Mouse (Mus musculus): ENCODE data around the gene Dyrk1a. TPM values are rescaled to one million over a fixed set of nuclear protein-coding genes. Genes with fewer than 3 reads are reported as not detected.

Gene Dyrk1a
- polyA plus RNA-seq (2011; ENCODE audit: insufficient read depth, insufficient read length, low read depth, missing spikeins): 52.1 and 56.3 TPM in 2 replicates

DNA sequence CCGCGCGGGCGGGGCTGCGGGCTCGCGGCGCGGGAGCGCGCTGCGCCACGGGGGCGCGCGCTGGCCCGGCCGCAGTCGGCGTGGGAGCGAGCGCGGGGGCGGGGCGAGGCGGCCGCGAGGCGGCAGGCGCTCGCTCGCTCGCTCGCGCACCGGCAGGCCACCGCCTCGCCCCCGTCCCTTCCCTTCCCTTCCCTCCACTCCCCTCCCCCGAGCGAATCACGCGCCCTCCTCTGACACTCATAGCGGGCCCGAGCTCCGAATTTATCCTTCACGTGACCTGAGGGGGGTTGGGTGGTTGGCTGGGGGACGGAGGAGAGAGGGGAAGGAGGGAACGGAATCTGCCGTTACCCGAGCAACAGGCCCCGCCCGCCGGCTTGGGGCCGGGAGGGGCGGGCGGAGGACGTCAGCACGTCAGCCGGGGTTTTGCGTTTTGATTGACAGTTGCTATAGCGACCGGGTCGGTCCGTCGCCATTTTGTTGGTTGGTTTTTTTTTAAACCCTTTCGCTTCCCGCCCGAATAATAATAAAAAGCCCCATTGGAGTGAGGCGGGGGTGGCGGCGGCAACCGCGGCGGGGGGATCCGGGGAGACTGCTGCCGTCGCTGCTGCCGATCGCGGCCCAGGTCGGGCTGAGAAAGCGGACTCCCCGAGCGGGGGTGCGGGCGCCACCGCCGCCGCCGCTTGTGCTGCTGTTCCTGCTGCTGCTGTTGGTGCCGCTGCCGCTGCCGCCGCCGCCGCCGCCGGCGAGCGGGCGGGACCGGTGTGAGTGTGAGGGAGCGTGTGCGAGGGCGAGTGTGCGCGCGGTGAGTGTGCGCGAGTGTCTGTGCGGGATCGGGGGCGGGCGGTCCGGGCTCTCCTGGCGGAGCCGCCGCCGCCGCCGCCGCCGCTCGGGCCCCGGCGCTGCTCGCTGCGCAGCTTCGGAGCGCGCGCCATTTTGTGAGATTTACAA, at the start of gene Dyrk1a:
Dyrk1a (plus strand) TSS at position 782 of the 948 bp plus-strand sequence.
- H3K4me3 ChIP-seq (ENCODE audit: low read depth, low read length): peak within 1 kb of the TSS; percentile 84
- H3K27ac ChIP-seq (ENCODE audit: insufficient read depth, low read length): peak within 1 kb of the TSS; percentile 82
- no peaks in the 10 kb centered on the region for H3K9me3 ChIP-seq (replicated peaks; ENCODE audit: control insufficient read depth, insufficient read depth, low read length, poor library complexity, severe bottlenecking)
- H3K36me3 ChIP-seq (ENCODE audit: control insufficient read depth, insufficient read depth, low read length, poor library complexity, severe bottlenecking): no peaks in the 10 kb centered on the region
- no peaks in the 10 kb centered on the region for H3K4me1 ChIP-seq (ENCODE audit: control insufficient read depth, insufficient read depth, low read length)
- peak within 1 kb of the TSS; percentile 100 for H3K9ac ChIP-seq (ENCODE audit: low read depth, poor library complexity, severe bottlenecking)
- TF ChIP-seq EP300 (IDR thresholded peaks at IDR 0.05; ENCODE audit: insufficient read depth, low read depth, low read length): 0 out of 2 replicates have a peak, but pooled peaks have one; percentile 39
- no peak for TF ChIP-seq POLR2A (IDR thresholded peaks at IDR 0.05; ENCODE audit: insufficient read depth, low read length)
- no peaks in the 10 kb centered on the region for H3K27me3 ChIP-seq (ENCODE audit: control insufficient read depth, insufficient read depth, low read length, poor library complexity, severe bottlenecking)

DNA sequence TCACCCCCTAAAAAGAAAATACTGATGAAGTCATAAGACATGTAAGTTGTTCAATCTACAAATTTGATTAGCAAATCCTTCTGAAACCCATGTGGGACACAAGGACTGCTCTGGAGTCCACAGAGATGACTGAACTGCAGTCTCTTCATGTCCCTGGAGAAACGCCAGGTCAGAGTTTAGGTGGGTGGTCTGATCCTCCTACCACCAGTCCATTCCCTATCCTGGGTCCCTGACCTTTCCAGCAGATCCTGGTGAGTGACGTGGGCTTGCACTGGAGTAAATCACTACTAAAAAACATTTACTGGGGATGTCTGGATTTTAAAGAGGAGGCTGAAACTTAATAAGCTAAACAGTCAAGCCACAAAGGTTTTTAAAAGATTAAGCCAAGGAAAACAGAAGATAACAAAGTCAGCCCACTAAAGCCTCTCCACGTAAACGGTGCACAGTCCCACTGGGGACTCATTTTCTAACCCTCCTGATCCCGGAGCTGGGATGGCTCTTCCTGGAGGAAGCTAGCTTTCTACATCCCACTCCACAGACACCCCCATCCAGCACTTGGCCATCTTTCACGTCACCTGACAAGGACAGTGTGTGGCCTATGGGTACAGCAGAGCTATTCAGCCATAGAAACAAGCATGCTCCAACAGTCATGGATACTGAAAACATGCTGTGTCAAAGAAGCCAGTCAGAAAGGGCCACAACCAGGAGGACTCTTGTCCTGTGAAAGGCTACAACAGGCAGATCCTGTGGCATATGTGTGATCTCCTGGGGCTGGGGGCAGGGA, 46.0 kb upstream of the Dyrk1a start:
- no peak overlapping the region for H3K9ac ChIP-seq (ENCODE audit: low read depth, poor library complexity, severe bottlenecking)
- H3K27ac ChIP-seq (ENCODE audit: insufficient read depth, low read length): no peak overlapping the region
- TF ChIP-seq POLR2A (IDR thresholded peaks at IDR 0.05; ENCODE audit: insufficient read depth, low read length): no peak
- no peak for TF ChIP-seq CTCF (IDR thresholded peaks at IDR 0.05; ENCODE audit: low read depth, low read length)
- no peak for TF ChIP-seq EP300 (IDR thresholded peaks at IDR 0.05; ENCODE audit: insufficient read depth, low read depth, low read length)

DNA sequence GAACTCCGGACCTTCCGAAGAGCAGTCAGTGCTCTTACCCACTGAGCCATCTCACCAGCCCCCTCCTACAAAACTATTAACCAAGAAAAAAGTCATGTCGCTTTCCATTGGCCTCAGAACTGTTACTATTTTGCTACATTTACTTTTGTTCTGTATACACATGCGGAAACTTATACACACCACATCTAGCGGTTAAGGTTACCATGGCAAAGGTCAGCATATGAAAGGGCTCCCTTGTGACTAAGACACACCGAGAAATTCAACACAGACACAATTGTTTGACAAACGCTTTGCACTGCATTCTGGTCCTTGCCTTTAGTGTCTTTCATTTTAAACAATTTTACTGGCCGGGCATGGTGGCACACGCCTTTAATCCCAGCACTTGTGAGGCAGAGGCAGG, 45.1 kb upstream of the Dyrk1a start:
- TF ChIP-seq CTCF (IDR thresholded peaks at IDR 0.05; ENCODE audit: low read depth, low read length): no peak
- no peak for TF ChIP-seq POLR2A (IDR thresholded peaks at IDR 0.05; ENCODE audit: insufficient read depth, low read length)
- TF ChIP-seq EP300 (IDR thresholded peaks at IDR 0.05; ENCODE audit: insufficient read depth, low read depth, low read length): no peak
- Histone ChIP-seq H3K4me3 (ENCODE audit: low read depth, low read length) (no peak overlapping the region), H3K36me3 (ENCODE audit: control insufficient read depth, insufficient read depth, low read length, poor library complexity, severe bottlenecking) (no peaks in the 10 kb centered on the region), H3K9ac (ENCODE audit: low read depth, poor library complexity, severe bottlenecking) (peak overlapping the region; percentile 85; the same call in 1 of the 2 replicates), H3K9me3 (replicated peaks; ENCODE audit: control insufficient read depth, insufficient read depth, low read length, poor library complexity, severe bottlenecking) (no peaks in the 10 kb centered on the region), H3K27ac (ENCODE audit: insufficient read depth, low read length) (no peak overlapping the region), H3K27me3 (ENCODE audit: control insufficient read depth, insufficient read depth, low read length, poor library complexity, severe bottlenecking) (no peaks in the 10 kb centered on the region), H3K4me1 (ENCODE audit: control insufficient read depth, insufficient read depth, low read length) (no peaks in the 10 kb centered on the region)

More for the DNA sequence above, 46.0 kb upstream of the Dyrk1a start:
- Histone ChIP-seq H3K4me3 (ENCODE audit: low read depth, low read length) (no peak overlapping the region), H3K27me3 (ENCODE audit: control insufficient read depth, insufficient read depth, low read length, poor library complexity, severe bottlenecking) (no peaks in the 10 kb centered on the region), H3K9me3 (replicated peaks; ENCODE audit: control insufficient read depth, insufficient read depth, low read length, poor library complexity, severe bottlenecking) (no peaks in the 10 kb centered on the region), H3K36me3 (ENCODE audit: control insufficient read depth, insufficient read depth, low read length, poor library complexity, severe bottlenecking) (no peaks in the 10 kb centered on the region), H3K4me1 (ENCODE audit: control insufficient read depth, insufficient read depth, low read length) (no peaks in the 10 kb centered on the region)

DNA sequence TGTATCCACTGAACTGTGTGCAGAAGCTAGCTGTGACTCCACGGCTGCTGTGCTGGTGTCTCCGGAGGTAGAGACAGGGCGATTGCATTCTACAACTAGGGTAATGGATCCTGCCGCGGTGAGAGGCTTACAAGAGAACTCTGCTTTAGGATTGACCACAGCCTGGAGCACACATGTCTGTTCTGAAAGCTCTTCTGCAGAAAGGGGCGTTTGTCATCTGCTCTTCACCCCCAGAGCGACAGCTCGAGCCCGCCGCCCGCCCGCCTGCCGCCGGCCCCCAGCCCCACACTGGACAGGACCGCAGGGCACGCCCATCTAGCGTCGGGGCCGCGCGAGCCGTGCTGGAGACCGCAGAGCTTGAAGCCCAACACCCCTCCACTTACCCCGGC, 43.9 kb upstream of the Dyrk1a start:
- peak overlapping the region; percentile 85 for H3K9ac ChIP-seq (ENCODE audit: low read depth, poor library complexity, severe bottlenecking)
- TF ChIP-seq EP300 (IDR thresholded peaks at IDR 0.05; ENCODE audit: insufficient read depth, low read depth, low read length) (no peak), POLR2A (IDR thresholded peaks at IDR 0.05; ENCODE audit: insufficient read depth, low read length) (no peak), CTCF (IDR thresholded peaks at IDR 0.05; ENCODE audit: low read depth, low read length) (no peak)

DNA sequence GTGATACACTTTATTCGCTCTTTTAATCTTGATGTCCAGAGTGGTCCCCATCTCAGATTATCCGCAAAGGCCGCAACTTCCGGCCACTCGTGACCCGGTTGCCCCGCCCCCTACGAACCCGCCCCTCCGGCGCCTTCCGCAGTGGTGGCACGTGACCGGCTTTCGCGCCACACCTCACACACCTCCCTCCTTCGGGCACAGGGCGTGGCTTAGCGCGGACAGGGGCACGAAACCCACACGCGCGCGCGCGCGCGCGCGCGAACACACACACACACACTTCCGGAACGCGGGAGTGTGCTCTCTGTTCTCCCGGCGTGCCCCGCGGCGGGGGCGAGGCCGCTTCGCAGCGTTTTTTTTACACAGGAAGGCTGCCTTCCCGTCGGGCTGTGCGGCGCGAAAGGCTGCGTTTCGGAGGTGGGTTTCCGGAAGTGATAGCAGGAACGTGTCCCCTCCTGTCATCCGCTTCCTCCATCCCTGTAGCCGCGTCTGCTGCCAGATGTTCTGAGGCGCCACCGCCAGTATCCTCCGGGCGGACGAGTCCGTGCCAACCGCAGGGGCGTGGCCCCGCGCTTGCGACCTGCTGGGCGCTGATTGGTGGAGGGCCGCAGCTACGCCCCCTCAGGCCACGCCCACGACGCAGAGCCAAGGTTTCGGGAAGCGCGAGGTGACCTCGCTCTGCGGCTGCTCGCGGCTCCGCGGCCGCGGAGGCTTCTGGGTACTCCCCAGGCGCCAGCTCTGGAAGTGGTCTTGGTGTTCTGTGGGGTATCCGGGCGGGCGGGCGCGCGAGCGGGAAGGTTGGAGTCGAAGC, 43.3 kb upstream of the Dyrk1a start, which contains the start of gene Vps26c:
Vps26c (minus strand) TSS at position 487 of the 808 bp plus-strand sequence.
- peak within 1 kb of the TSS; percentile 85 for H3K9ac ChIP-seq (ENCODE audit: low read depth, poor library complexity, severe bottlenecking)

More for the DNA sequence above, 43.9 kb upstream of the Dyrk1a start:
- H3K36me3 ChIP-seq (ENCODE audit: control insufficient read depth, insufficient read depth, low read length, poor library complexity, severe bottlenecking): no peaks in the 10 kb centered on the region
- no peaks in the 10 kb centered on the region for H3K4me1 ChIP-seq (ENCODE audit: control insufficient read depth, insufficient read depth, low read length)
- H3K9me3 ChIP-seq (replicated peaks; ENCODE audit: control insufficient read depth, insufficient read depth, low read length, poor library complexity, severe bottlenecking): no peaks in the 10 kb centered on the region
- H3K27me3 ChIP-seq (ENCODE audit: control insufficient read depth, insufficient read depth, low read length, poor library complexity, severe bottlenecking): no peaks in the 10 kb centered on the region
- peak overlapping the region; percentile 72 for H3K27ac ChIP-seq (ENCODE audit: insufficient read depth, low read length)
- peak overlapping the region; percentile 98 for H3K4me3 ChIP-seq (ENCODE audit: low read depth, low read length)

More for the DNA sequence above, 43.3 kb upstream of the Dyrk1a start, which contains the start of gene Vps26c:
- peak; percentile 74 for TF ChIP-seq POLR2A (IDR thresholded peaks at IDR 0.05; ENCODE audit: insufficient read depth, low read length)
- TF ChIP-seq CTCF (IDR thresholded peaks at IDR 0.05; ENCODE audit: low read depth, low read length): no peak
- H3K9me3 ChIP-seq (replicated peaks; ENCODE audit: control insufficient read depth, insufficient read depth, low read length, poor library complexity, severe bottlenecking): no peaks in the 10 kb centered on the region
- peak within 1 kb of the TSS; percentile 74 for H3K27ac ChIP-seq (ENCODE audit: insufficient read depth, low read length)
- H3K27me3 ChIP-seq (ENCODE audit: control insufficient read depth, insufficient read depth, low read length, poor library complexity, severe bottlenecking): no peaks in the 10 kb centered on the region
- no peaks in the 10 kb centered on the region for H3K4me1 ChIP-seq (ENCODE audit: control insufficient read depth, insufficient read depth, low read length)
- no peaks in the 10 kb centered on the region for H3K36me3 ChIP-seq (ENCODE audit: control insufficient read depth, insufficient read depth, low read length, poor library complexity, severe bottlenecking)
- H3K4me3 ChIP-seq (ENCODE audit: low read depth, low read length): peak within 1 kb of the TSS; percentile 98

Measured in ES-Bruce4 (cell line).